Mouse (Mus musculus) MEL (cell line): Measurements from ENCODE around the gene Cage1. TPM values are rescaled to one million over a fixed set of nuclear protein-coding genes. Genes with fewer than 3 reads are reported as not detected.
A peak's percentile ranks its signal among the peaks of the same experiment; 100 is the strongest.

Experiments
- CHD2 ChIP-seq: IDR thresholded peaks from 2 replicates; pipeline ENCODE4 v1.6.1; 2011; ENCODE audit warnings: low read length, improper control_type of control experiment
- E2F4 ChIP-seq: IDR thresholded peaks from 2 replicates; pipeline ENCODE4 v1.6.1; 2011; ENCODE audit warnings: low read depth, low read length, improper control_type of control experiment, borderline replicate concordance
- EP300 ChIP-seq, 2 experiments: IDR thresholded peaks; 2 replicates each; pipeline ENCODE4 v1.6.1; 2011; ENCODE audit warnings: improper control_type of control experiment in 2 of 2, low read length in 2 of 2, low read depth in 1 of 2, mild to moderate bottlenecking in 1 of 2
- MAX ChIP-seq: IDR thresholded peaks from 2 replicates; pipeline ENCODE4 v1.6.1; 2011; ENCODE audit warnings: low read length, improper control_type of control experiment
- MAZ ChIP-seq: IDR thresholded peaks from 2 replicates; pipeline ENCODE4 v1.6.1; 2012; ENCODE audit warnings: low read depth, mild to moderate bottlenecking, inconsistent platforms, low read length, improper control_type of control experiment
- NELFE ChIP-seq: IDR thresholded peaks from 2 replicates; pipeline ENCODE4 v1.6.1; 2011; ENCODE audit warnings: low read depth, low read length, improper control_type of control experiment
- SIN3A ChIP-seq: IDR thresholded peaks from 2 replicates; pipeline ENCODE4 v1.6.1; 2012; ENCODE audit warnings: low read length, improper control_type of control experiment, inconsistent platforms
- TAL1 ChIP-seq: IDR thresholded peaks from 2 replicates; pipeline ENCODE4 v1.6.1; 2012; ENCODE audit warnings: mild to moderate bottlenecking, inconsistent platforms, low read length, moderate library complexity, mixed read lengths
- TCF12 ChIP-seq: IDR thresholded peaks from 2 replicates; pipeline ENCODE4 v1.6.1; 2014; ENCODE audit warnings: low read depth, mild to moderate bottlenecking, inconsistent platforms, low read length, improper control_type of control experiment, moderate library complexity
- ZC3H11A ChIP-seq: IDR thresholded peaks from 2 replicates; pipeline ENCODE4 v1.6.1; 2012; ENCODE audit warnings: low read depth, mild to moderate bottlenecking, inconsistent platforms, low read length, improper control_type of control experiment
- ZMIZ1 ChIP-seq: IDR thresholded peaks from 2 replicates; pipeline ENCODE4 v1.6.1; 2012; ENCODE audit warnings: low read depth, mild to moderate bottlenecking, inconsistent platforms, low read length, improper control_type of control experiment, moderate library complexity
- ZNF384 ChIP-seq: IDR thresholded peaks from 2 replicates; pipeline ENCODE4 v1.6.1; 2012; ENCODE audit warnings: low read depth, mild to moderate bottlenecking, inconsistent platforms, low read length, improper control_type of control experiment
- polyA plus RNA-seq, 2 experiments: library from polyadenylated mRNA; stranded (reverse) in 1 of 2; unstranded in 1 of 2; fragments of >175 nt in 1 of 2; fragments of >200 nt in 1 of 2; gene quantifications; 2 replicates each; pipeline versions ENCODE4 v1.2.1 to v1.2.4; 2012; ENCODE audit warnings: low replicate concordance in 2 of 2, low read depth in 1 of 2; ENCODE audit not compliant: insufficient read length in 2 of 2, insufficient read depth in 1 of 2, missing spikeins in 1 of 2
- total RNA-seq: library from RNA; depleted of rRNA; stranded (reverse); fragments of 300-350 nt; gene quantifications from 2 replicates; pipeline ENCODE4 v1.2.3, GENCODE M21; 2012; rRNA removed

Gene Cage1
- total and polyA plus RNA-seq, 3 experiments = 0.78 to 1.0 TPM; not detected in 1

- TF ChIP-seq ZMIZ1 (peak; percentile 85; the same call in 1 of the 2 replicates), ZC3H11A (no peak), TAL1 (peak; percentile 89), SIN3A (peak; percentile 86), MAZ (peak; percentile 86), MAX (peak; percentile 61), EP300 (IDR thresholded peaks at IDR 0.05; ENCODE audit: low read depth in 1 of 2, low read length in 2 of 2) (peak; percentile 97 to 98), CHD2 (no peak; the same call in 1 of the 2 replicates), TCF12 (peak; percentile 89), ZNF384 (0 out of 2 replicates have a peak, but pooled peaks have one; percentile 16), NELFE (peak; percentile 46; the same call in 1 of the 2 replicates), E2F4 (no peak)
- TF ChIP-seq, all 39 proteins: peak for 27
Measured at GRCm38 (mm10) chr13:37958498-37959238, 78.2 kb downstream of the Cage1 start (continued).

Other genes starting within 250 kb of the Cage1 start
- gene Ssr1, start 42.9 kb downstream of the Cage1 start, total RNA-seq = 76.7 and 77.2 TPM in 2 replicates
- 100 to 1,000 TPM in 1 of 2 experiments, 10 to 100 TPM in 1; 30.9 to 104 TPM for gene Ssr1, start 42.9 kb downstream of the Cage1 start, polyA plus RNA-seq
- 37.6 and 43.7 TPM in 2 replicates for gene Riok1, start 74 bp downstream of the Cage1 start, total RNA-seq
- 10 to 100 TPM in 1 of 2 experiments, not detected in 1; 40.5 TPM for gene Riok1, start 74 bp downstream of the Cage1 start, polyA plus RNA-seq
- not detected in 2 replicates for gene Dsp, start 114.2 kb upstream of the Cage1 start, total RNA-seq
- not detected for gene Dsp, start 114.2 kb upstream of the Cage1 start, polyA plus RNA-seq
- gene Snrnp48, start 167.9 kb upstream of the Cage1 start, total RNA-seq = 45.8 and 63.2 TPM in 2 replicates
- gene Snrnp48, start 167.9 kb upstream of the Cage1 start, polyA plus RNA-seq = 100 to 1,000 TPM in 1 of 2 experiments, 10 to 100 TPM in 1; 60.4 to 134 TPM